Mouse (Mus musculus): ENCODE data around the gene Rab8a.

DNA sequence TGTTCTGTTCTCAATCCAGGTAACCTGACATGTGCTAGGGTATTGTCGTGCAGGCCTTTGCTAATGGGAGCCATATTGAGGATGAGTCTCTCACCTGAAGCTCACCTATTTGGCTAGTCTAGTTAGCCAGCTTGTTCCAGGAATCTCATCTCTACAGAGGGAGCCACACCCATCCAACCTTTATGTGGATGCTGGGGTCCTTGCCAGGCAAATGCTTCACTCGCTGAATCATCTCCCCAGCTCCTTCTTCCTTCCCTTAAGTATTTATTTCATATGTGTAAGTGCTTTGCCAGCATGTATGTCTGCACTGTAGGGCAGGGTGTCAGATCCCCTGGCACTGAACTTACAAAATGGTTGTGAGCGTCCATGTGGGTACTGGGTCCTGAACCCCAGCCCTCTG lies 14.4 kb upstream of the Rab8a start:
- TF ChIP-seq EP300 (optimal IDR thresholded peaks at IDR 0.05): no peak
- TF ChIP-seq CTCF (IDR thresholded peaks at IDR 0.05; ENCODE audit: low read depth): no peak
